Mouse (Mus musculus) activated CD4-positive, CD25-positive, alpha-beta regulatory T cell (primary cell): ENCODE measurements around the gene Dock7. TPM values are rescaled to one million over a fixed set of nuclear protein-coding genes. Genes with fewer than 3 reads are reported as not detected.

Source experiments
- polyA plus RNA-seq, 2 experiments: library from polyadenylated mRNA; unstranded; fragments of 100-300 nt; shearing (Covaris generic); gene quantifications; one replicate each; pipeline ENCODE4 v1.2.1; 2017

Dock7 gene
- polyA plus RNA-seq: 1 to 10 TPM in 1 of 2 experiments, under 1 TPM in 1; 0.43 to 1.3 TPM

DNA sequence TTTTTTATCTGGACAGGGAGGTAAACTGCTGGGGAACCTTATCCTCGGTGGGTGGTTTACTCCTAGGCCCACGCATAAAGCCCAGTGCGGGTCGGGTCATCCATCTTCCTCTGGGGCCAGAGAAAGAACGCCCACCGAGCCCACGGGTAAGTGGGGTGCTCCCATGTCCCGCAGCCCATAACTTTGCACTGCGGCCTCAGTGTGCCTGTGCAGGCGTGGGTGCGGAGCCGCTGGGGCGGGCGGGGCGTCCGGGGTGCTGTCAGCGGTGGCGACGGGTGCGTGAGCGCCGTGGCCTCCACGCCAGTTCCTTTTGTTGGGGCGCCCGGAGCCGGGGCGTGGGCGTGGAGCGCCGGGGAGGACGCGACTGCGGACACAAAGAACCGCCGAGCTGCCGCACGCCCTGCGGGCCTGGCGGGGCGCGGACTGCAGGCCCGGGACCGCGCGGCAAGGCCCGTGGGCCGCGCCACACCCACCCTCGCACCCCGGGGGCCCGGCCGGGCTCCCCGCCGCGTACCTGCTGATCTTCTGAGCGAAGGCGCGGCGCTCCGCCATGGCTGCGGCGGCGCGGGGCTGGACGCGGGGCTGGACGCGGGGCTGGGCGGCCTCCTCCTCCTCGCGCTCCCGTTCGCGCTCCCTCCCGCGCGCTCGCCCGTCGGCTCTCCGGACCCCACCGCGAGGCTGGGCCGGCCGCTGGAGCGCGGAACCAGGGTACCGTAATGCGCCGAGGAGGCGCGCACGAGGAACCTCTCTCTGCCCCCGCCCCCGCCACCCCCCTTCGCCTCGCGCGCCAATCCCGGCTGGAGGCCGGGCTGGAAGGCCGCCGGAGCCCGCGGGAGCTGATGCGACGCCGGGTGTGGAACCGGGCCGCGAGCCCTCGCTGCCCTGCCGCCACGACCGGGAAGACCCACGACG lies at the start of gene Dock7:
Gene Dock7 (minus strand): TSS at position 705 of the 912 bp plus-strand sequence.

DNA sequence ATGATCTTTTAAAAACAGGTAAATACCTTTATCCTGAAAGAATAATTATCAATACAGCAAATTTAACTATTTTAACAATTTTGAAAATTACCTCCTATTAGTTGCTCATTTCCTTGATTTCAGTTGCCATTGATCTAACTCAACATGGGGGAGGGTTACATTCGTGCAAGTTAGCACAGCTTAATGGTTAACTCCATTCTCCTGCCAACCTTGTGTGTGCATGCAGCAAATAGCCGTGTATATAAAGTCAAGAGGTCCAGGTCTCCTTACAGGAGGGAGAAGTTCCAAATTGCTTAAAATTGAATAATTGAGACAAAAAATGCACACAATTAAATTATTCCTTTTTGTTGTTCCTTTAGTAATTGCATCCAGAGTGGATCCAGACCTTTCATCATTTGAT lies 90.0 kb downstream of the Dock7 start, which contains the start of gene Angptl3:
Gene Angptl3 (plus strand): TSS at position 269 of the 400 bp plus-strand sequence.

GRCm38 (mm10) chr4:98923568-98924070 lies 197.1 kb downstream of the Dock7 start, which contains the start of gene Usp1:
Usp1 (plus strand) TSS chr4:98923810.

Other genes starting within 250 kb of the Dock7 start
- 10 to 100 TPM; 69.9 to 78.9 TPM for gene Usp1, start 197.1 kb downstream of the Dock7 start, polyA plus RNA-seq
- gene Angptl3, start 90.0 kb downstream of the Dock7 start, polyA plus RNA-seq: under 1 TPM in 1 of 2 experiments, not detected in 1; 0.11 TPM
- 1 to 10 TPM in 1 of 2 experiments, under 1 TPM in 1; 0.33 to 1.3 TPM for gene Atg4c, start 73.0 kb upstream of the Dock7 start, polyA plus RNA-seq
- under 1 TPM in 1 of 2 experiments, not detected in 1; 0.21 TPM for gene Gm12689, start 175.0 kb upstream of the Dock7 start, polyA plus RNA-seq